Mouse (Mus musculus) cerebellum, adult 8-10 months (tissue): Measurements from ENCODE around the gene Gm7029.
"Not testable (repeated sequence)": the region's sequence is repeated elsewhere in the genome, so short reads cannot be mapped to it uniquely, and the experiment has no call there.

Source experiments
- DNase-seq: peaks from one replicate; pipeline ENCODE4 v3.0.0; 2022

Gene Gm7029

DNA sequence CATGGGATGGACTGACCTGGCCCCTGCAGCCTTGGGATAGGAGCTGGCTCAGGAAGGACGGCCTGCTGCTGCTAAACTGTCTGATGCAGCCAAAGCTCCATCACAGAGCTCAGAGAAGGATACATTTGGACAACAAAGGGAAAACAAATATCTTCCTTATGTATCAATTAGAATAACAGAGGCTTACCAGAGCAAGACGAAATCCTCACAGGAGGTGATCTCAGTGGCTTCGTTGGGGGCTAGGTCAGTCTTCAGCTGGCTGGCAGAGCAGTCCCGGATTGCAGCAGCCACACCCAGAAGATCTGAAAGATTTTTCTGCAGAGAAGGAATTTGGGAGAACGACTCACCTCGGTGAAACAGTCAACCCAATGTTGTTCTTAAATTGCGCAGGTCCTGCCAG, 18.8 kb downstream of the Gm7029 start:
- DNase-seq, result no peak

DNA sequence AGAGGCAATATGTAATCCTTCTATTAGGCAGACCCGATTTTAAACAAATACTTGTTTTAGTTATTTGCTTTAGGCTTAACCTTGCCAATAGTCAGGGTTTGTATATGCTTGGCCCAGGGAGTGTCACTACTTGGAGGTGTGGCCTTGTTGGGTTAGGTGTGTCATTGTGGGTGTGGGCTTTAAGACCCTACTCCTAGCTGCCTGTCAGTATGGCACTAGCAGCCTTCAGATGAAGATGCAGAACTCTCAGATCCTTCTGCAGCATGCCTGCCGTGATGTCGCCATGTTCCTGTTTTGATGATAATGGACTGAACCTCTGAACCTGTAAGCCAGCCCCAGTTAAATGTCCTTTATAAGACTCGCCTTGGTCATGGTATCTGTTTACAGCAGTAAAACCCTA, 19.4 kb downstream of the Gm7029 start:
- DNase-seq, result not testable (repeated sequence)

- peak; percentile 28 for DNase-seq
Measured at GRCm38 (mm10) chr17:33897114-33897794, 23.6 kb downstream of the Gm7029 start.

DNA sequence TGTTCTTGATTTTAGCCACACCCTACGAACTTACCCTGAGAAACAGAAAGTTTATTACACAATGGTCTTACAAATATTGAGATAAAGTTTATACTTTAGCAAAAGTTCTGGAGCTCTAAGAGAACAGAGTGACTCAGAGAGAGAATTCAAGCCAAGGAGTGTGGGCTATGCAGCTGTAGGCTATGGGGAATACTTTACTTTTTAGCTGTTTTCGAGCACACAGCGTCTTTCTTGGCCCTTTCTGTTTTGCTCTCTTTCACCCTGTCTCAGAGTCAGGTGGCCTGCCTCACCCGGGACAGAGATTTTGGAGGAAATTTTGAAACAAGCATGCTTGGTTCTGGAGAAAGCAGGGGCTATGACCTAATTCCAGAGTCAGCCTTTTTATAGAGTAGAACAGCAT, 24.6 kb downstream of the Gm7029 start:
- not testable (repeated sequence) for DNase-seq

DNA sequence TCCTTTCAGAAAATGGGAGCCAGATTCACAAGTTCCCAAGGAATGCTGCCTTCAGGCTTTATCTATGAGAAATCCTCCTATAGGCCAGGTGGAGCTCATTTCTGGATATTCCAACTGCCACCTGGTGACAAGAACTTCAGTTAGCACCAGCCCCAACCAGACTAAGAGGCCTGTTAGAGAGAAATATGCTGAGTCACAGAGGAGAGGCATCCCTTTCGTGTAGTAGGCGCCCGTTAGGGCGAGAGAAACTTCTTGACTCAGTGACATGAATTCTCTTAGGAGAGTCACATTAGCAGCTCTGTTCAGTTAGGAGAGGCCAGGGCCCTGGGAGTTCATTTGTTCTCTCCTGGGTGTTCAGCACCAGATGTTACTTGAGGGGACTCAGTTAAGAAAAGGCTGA, 26.0 kb downstream of the Gm7029 start:
- DNase-seq, result no peak

DNA sequence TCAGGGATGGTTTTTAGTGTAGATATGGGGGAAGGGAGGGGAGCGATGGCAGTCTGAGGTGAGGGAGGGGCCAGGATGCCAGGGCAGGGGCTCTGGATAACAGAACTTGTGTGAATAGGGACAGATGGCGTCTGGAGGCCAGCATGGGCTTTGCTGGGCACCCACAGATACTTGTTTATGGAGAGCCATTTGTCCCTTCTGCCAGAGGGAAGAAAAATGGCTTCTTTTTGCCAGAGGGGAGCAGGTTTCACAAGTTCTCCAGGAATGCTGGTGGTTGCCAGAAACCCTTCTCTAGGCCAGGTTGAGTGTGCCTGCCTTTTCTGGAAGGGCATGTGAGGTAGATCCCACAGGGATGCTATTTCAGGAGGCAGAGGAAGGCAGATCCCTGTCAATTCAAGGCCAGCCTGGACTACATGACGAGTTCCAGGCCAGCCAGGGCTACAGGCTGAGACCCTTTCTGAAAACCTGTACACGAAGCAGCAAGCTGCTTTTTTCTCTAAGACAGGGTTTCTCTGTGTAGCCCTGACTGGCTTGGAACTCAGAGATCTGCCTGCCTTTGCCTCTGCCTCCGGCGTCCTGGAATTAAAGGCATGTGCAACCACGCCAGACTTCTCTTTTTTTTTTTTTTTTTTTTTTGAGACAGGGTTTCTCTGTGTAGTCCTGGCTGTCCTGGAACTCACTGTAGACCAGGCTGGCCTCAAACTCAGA, 26.8 kb downstream of the Gm7029 start:
- DNase-seq, result no peak

- no peak for DNase-seq
Measured at GRCm38 (mm10) chr17:33900989-33901314, 27.3 kb downstream of the Gm7029 start.

GRCm38 (mm10) chr17:33901653-33902052, 28.0 kb downstream of the Gm7029 start:
- DNase-seq, result no peak

DNA sequence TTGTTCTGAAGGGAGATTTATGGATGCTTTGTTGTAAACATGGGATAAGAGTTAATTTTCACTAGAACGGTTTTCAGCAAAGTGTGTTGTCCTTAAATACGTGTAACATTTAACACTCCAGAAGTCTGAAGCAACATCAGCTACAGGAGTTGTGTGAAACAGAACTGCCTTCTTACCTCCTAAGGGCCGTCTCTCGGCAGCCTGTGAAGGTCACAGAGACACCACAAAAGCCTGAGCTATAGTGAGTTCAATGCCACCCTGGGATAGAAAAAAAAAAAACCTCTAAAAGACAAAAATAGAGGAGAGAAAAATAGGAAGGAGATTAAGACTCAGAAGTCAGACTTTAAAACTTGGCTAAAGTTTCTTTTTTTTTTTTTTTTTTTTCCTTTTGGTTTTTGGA, 28.4 kb downstream of the Gm7029 start:
- no peak for DNase-seq

- DNase-seq, result no peak
Measured at GRCm38 (mm10) chr17:33902491-33902890, 28.9 kb downstream of the Gm7029 start.

DNA sequence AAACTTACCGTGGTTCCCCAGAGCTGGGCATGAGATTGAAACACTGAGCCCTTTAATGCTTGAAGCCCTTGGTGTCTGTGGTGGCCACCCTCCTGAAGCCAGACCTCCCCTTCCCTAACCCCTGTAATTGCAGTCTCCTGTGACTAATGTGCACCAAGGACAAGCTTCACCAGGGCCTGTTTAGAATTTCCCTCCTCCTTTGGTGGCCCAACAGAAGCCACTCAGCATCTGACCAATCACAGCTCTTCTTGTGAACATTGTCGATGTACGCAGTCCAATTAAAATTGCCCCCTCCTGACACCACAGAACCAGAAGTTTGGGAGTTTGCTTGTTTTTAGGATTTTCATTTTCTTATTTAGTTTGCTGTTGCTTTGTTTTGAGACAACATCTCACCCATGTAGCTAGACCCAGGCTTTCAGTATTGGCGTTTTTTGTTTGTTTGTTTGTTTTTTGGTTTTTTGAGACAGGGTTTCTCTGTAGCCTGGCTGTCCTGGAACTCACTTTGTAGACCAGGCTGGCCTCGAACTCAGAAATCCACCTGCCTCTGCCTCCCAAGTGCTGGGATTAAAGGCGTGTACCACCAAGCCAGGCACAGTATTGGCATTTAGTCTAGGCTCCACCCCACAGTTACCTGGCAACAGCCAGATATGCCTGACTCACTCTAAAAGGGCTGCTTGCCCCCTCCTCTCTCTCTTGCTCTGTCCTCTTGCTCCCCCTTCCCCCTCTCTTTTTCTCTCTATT, 30.4 kb downstream of the Gm7029 start:
- DNase-seq, result not testable (repeated sequence)

- DNase-seq, result not testable (repeated sequence)
Measured at GRCm38 (mm10) chr17:33904835-33905234, 31.2 kb downstream of the Gm7029 start, which contains the start of gene Platr17. TSS of gene Platr17 (plus strand) at chr17:33905135.

- peak; percentile 70 for DNase-seq
Measured at GRCm38 (mm10) chr17:33908331-33909076, 34.9 kb downstream of the Gm7029 start.

GRCm38 (mm10) chr17:33909077-33909868, 35.6 kb downstream of the Gm7029 start, which contains the start of gene Daxx:
TSS of gene Daxx (plus strand) at chr17:33909414.
- DNase-seq, result peak; percentile 98

- DNase-seq, result peak; percentile 36
Measured at GRCm38 (mm10) chr17:33909869-33910250, 36.2 kb downstream of the Gm7029 start.

DNA sequence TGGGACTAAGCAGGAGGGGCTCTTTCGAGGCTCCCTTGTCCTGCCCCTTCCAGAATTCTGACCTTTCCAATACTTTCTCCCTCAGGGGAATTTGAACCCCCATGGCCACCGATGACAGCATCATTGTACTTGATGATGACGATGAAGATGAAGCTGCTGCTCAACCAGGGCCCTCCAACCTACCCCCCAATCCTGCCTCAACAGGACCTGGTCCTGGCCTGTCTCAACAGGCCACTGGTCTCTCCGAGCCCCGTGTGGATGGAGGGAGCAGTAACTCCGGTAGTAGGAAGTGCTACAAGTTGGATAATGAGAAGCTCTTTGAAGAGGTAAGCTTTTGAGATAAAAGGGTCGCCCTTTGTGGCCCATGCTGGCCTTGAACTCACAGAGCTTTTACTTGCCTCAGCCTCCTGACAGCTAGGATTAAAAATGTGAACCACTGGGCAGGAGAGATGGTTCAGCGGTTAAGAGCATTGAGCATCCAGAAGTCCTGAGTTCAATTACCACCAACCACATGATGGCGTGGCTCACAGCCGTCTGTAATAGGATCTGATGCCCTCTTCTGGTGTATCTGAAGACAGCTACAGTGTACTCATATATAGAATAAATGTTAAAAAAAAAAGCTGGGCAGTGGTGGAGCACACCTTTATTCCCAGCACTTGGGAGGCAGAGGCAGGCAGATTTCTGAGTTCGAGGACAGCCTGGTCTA, 36.9 kb downstream of the Gm7029 start:
- DNase-seq, result peak; percentile 21

DNA sequence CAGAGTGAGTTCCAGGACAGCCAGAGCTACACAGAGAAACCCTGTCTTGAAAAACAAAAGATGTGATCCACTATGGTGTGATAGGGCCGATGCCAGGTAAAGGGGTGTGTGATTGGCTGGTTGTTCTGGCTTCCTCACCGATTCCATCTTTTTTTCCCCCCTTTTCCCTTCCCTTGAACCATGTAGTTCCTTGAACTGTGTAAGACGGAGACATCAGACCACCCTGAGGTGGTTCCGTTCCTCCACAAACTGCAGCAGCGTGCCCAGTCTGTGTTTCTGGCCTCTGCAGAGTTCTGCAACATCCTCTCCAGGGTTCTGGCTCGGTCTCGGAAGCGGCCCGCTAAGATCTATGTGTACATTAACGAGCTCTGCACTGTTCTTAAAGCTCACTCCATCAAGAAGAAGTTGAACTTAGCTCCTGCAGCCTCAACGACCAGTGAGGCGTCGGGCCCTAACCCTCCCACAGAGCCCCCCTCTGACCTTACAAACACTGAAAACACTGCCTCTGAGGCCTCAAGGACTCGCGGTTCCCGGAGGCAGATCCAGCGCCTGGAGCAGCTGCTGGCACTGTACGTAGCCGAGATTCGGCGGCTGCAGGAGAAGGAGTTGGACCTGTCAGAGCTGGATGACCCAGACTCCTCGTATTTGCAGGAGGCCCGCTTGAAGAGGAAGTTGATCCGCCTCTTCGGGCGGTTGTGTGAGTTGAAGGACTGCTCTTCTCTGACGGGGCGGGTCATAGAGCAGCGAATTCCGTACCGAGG, 37.6 kb downstream of the Gm7029 start:
- peak; percentile 29 for DNase-seq

DNA sequence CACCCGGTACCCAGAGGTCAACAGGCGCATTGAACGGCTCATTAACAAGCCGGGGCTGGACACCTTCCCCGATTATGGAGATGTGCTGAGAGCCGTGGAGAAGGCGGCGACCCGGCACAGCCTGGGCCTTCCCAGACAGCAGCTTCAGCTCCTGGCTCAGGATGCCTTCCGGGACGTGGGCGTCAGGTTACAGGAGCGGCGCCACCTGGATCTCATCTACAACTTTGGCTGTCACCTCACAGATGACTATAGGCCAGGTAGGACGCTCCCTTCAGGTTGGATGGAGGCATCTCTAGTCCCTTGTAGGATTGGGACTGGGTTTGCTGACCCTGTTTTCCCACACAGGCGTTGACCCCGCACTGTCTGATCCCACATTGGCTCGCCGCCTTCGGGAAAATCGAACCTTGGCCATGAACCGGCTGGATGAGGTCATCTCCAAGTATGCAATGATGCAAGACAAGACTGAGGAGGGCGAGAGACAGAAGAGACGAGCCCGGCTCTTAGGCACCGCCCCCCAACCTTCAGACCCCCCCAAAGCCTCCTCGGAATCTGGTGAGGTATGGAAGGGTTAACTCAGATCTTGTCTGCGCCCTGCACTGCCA, 38.3 kb downstream of the Gm7029 start:
- DNase-seq, result peak; percentile 27

DNA sequence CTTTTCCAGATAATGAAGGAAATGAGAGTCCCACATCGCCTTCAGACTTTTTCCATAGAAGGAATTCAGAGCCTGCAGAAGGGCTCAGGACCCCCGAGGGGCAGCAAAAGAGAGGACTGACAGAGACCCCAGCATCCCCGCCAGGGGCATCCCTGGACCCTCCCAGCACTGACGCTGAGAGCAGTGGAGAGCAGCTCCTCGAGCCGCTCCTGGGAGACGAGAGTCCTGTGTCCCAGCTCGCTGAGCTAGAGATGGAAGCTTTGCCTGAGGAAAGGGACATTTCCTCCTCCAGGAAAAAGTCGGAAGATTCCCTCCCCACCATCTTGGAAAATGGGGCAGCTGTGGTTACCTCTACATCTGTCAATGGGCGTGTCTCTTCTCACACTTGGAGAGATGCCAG, 39.6 kb downstream of the Gm7029 start:
- peak; percentile 24 for DNase-seq

DNA sequence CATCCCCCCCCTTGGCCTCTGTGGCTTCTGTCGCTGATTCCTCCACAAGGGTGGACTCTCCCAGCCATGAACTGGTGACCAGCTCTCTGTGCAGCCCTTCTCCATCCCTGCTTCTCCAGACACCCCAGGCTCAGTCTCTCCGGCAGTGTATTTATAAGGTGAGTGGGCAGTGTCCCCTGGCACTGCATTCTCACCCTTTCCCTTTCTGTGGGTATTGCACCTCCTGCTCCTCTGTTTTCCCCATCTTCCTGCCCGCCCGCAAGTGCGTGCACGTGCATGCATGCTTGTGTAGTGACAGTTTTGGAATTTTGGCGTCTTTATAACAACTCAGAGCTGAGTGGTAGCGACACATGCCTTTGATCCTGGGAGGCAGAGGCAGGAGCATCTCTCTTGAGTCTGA, 40.3 kb downstream of the Gm7029 start:
- peak; percentile 23 for DNase-seq
